ENCODE assay signal across 8 mouse cellular contexts in genomic region chr13:98502813-98503341, GRCm38 (mm10). TPM values are rescaled to one million over a fixed set of nuclear protein-coding genes. Genes with fewer than 3 reads are reported as not detected.
DNase-seq lines count a peak whose midpoint lies in the region; ATAC-seq and TF ChIP-seq lines count a peak whose summit lies in the region.

No protein-coding gene starts in this region.

- no peak for ATAC-seq in forebrain, embryonic 11.5 days (replicated peaks; ENCODE audit: low FRiP score)
- ATAC-seq in forebrain, embryonic 15.5 days (replicated peaks) = no peak
- ATAC-seq in hindbrain, embryonic 12.5 days (ENCODE audit: low FRiP score) = no peak
- ATAC-seq in midbrain, embryonic 11.5 days (ENCODE audit: low FRiP score) = no peak
- ATAC-seq in erythroblast, adult 5-6 weeks (replicated peaks; ENCODE audit: low FRiP score, poor library complexity, severe bottlenecking) = no peak

- no peak for TF ChIP-seq CTCF in brain, embryonic 14.5 days (IDR thresholded peaks at IDR 0.05; ENCODE audit: borderline replicate concordance, extremely low read depth, insufficient read depth, insufficient read length)
- TF ChIP-seq CTCF in left cerebral cortex, adult 2 months (IDR thresholded peaks at IDR 0.05) = no peak

- TF ChIP-seq POLR2A in brain, embryonic 14.5 days (IDR thresholded peaks at IDR 0.05; ENCODE audit: borderline replicate concordance, extremely low read depth, insufficient read depth, insufficient read length, poor library complexity, severe bottlenecking) = no peak

- no peaks in the 10 kb centered on the region for H3K36me3 ChIP-seq in forebrain, embryonic 11.5 days (ENCODE audit: control insufficient read depth, insufficient read depth, low read length)
- no peaks in the 10 kb centered on the region for H3K36me3 ChIP-seq in forebrain, embryonic 15.5 days
- no peaks in the 10 kb centered on the region for H3K36me3 ChIP-seq in hindbrain, embryonic 12.5 days
- H3K36me3 ChIP-seq in midbrain, embryonic 11.5 days (ENCODE audit: control insufficient read depth, insufficient read depth, low read length) = no peaks in the 10 kb centered on the region

- peaks cover 2% of the 10 kb centered on the region; the same call in 1 of the 2 replicates for H3K4me1 ChIP-seq in forebrain, embryonic 11.5 days (replicated peaks; ENCODE audit: control insufficient read depth, insufficient read depth, low read length)
- H3K4me1 ChIP-seq in forebrain, embryonic 15.5 days = peaks cover 18% of the 10 kb centered on the region
- peaks cover 12% of the 10 kb centered on the region for H3K4me1 ChIP-seq in hindbrain, embryonic 12.5 days
- H3K4me1 ChIP-seq in midbrain, embryonic 11.5 days (ENCODE audit: control insufficient read depth, insufficient read depth, low read length) = peaks cover 24% of the 10 kb centered on the region

- H3K4me2 ChIP-seq in forebrain, embryonic 11.5 days (ENCODE audit: low read depth, low read length, severe bottlenecking) = peak overlapping the region; percentile 26
- H3K4me2 ChIP-seq in forebrain, embryonic 15.5 days (replicated peaks) = no peak overlapping the region
- H3K4me2 ChIP-seq in hindbrain, embryonic 12.5 days (replicated peaks) = peak overlapping the region; percentile 47
- H3K4me2 ChIP-seq in midbrain, embryonic 11.5 days = peak overlapping the region; percentile 41

- peak; percentile 66 for DNase-seq in forebrain, embryonic 11.5 days (ENCODE audit: low spot score)
- DNase-seq in brain, embryonic 14.5 days (ENCODE audit: low read depth) = peak; percentile 58
- peak; percentile 97 for DNase-seq in midbrain, embryonic 11.5 days (ENCODE audit: low spot score, missing footprints)
- DNase-seq in left cerebral cortex, adult 2 months (ENCODE audit: extremely low spot score in 1 of 2, low spot score in 2 of 2) = no peak
- DNase-seq in thymus, postnatal 25 days = no peak

- H3K4me3 ChIP-seq in forebrain, embryonic 11.5 days (ENCODE audit: low read depth, low read length) = peak overlapping the region; percentile 11
- H3K4me3 ChIP-seq in forebrain, embryonic 15.5 days = no peak overlapping the region
- H3K4me3 ChIP-seq in hindbrain, embryonic 12.5 days = peak overlapping the region; percentile 17
- peak overlapping the region; percentile 27; the same call in 1 of the 2 replicates for H3K4me3 ChIP-seq in midbrain, embryonic 11.5 days (ENCODE audit: low read depth, low read length)
- H3K4me3 ChIP-seq in left cerebral cortex, adult 2 months = no peak overlapping the region

- H3K9ac ChIP-seq in forebrain, embryonic 11.5 days (ENCODE audit: low read length) = no peak overlapping the region; the same call in 1 of the 2 replicates
- H3K9ac ChIP-seq in forebrain, embryonic 15.5 days (replicated peaks) = no peak overlapping the region
- 0 out of 2 replicates have a peak overlapping the region, but pooled peaks have one; percentile 29 for H3K9ac ChIP-seq in hindbrain, embryonic 12.5 days
- H3K9ac ChIP-seq in midbrain, embryonic 11.5 days (ENCODE audit: low read length) = peak overlapping the region; percentile 36; the same call in 1 of the 2 replicates

- peaks cover 82% of the 10 kb centered on the region for H3K27me3 ChIP-seq in forebrain, embryonic 11.5 days (ENCODE audit: control insufficient read depth, insufficient read depth, low read length)
- H3K27me3 ChIP-seq in forebrain, embryonic 15.5 days = peaks cover 84% of the 10 kb centered on the region
- peaks cover 93% of the 10 kb centered on the region for H3K27me3 ChIP-seq in hindbrain, embryonic 12.5 days
- H3K27me3 ChIP-seq in midbrain, embryonic 11.5 days (ENCODE audit: control insufficient read depth, insufficient read depth, low read length) = peaks cover 98% of the 10 kb centered on the region

- no peak overlapping the region for H3K27ac ChIP-seq in forebrain, embryonic 11.5 days (ENCODE audit: low read depth, low read length)
- H3K27ac ChIP-seq in forebrain, embryonic 15.5 days (replicated peaks) = no peak overlapping the region
- H3K27ac ChIP-seq in hindbrain, embryonic 12.5 days = peak overlapping the region; percentile 32; the same call in 1 of the 2 replicates
- no peak overlapping the region for H3K27ac ChIP-seq in midbrain, embryonic 11.5 days (ENCODE audit: low read depth, low read length)
- H3K27ac ChIP-seq in left cerebral cortex, adult 2 months = no peak overlapping the region

- WGBS in forebrain, embryonic 11.5 days = under 1% methylated on average over 27 of the region's 27 CpGs
- under 1% methylated on average over 27 of the region's 27 CpGs for WGBS in forebrain, embryonic 15.5 days
- under 1% methylated on average over 27 of the region's 27 CpGs for WGBS in hindbrain, embryonic 12.5 days
- WGBS in midbrain, embryonic 11.5 days = under 1% methylated on average over 27 of the region's 27 CpGs

- intact Hi-C loops in left cerebral cortex, adult 2 months (cut with DNase I) = loop anchor here (5.0 kb wide), 1 partner anchor 84 kb away; no protein-coding TSS in a partner anchor

- H3K9me3 ChIP-seq in forebrain, embryonic 11.5 days (ENCODE audit: control insufficient read depth, low read length) = no peaks in the 10 kb centered on the region
- H3K9me3 ChIP-seq in forebrain, embryonic 15.5 days = no peaks in the 10 kb centered on the region
- H3K9me3 ChIP-seq in hindbrain, embryonic 12.5 days (replicated peaks) = no peaks in the 10 kb centered on the region
- H3K9me3 ChIP-seq in midbrain, embryonic 11.5 days (ENCODE audit: control insufficient read depth, low read length) = no peaks in the 10 kb centered on the region

RNA-seq across cellular contexts. Expression of gene Gm10320, which starts 11.1 kb away (rescaled TPM):
- 1.5 and 1.9 TPM in 2 replicates for polyA plus RNA-seq in forebrain, embryonic 11.5 days (2014; fragmentation: Nextera tagmentation; extraction: Ambion mirVana)
- polyA plus RNA-seq in forebrain, embryonic 15.5 days (2015; fragmentation: Nextera tagmentation; extraction: Ambion mirVana) = 0.59 and 1.4 TPM in 2 replicates
- polyA plus RNA-seq in brain, embryonic 14.5 days (2012; rRNA removed) = 0.71 and 0.98 TPM in 2 replicates
- polyA plus RNA-seq in hindbrain, embryonic 12.5 days (2016; fragmentation: Nextera tagmentation; extraction: Ambion mirVana) = 0.74 TPM in 1 of 2 replicates, not detected in the other
- polyA plus RNA-seq in midbrain, embryonic 11.5 days (2014; fragmentation: Nextera tagmentation; extraction: Ambion mirVana) = 0.88 and 1.0 TPM in 2 replicates
- not detected for total RNA-seq in left cerebral cortex, adult 2 months (2021)
- total RNA-seq in erythroblast, adult 5-6 weeks (2015; ENCODE audit: low replicate concordance) = 2.3 and 7.1 TPM in 2 replicates
- not detected in 2 replicates for total RNA-seq in erythroblast, adult 5-6 weeks (2017; ENCODE audit: low replicate concordance)

Comparison
In these comparisons a context has a peak if more than half of its experiments do, and no peak if none do; other contexts are left out.
1. H3K4me3 ChIP-seq: peak in forebrain, embryonic 11.5 days (single experiment), hindbrain, embryonic 12.5 days (single experiment) and midbrain, embryonic 11.5 days (single experiment); none in forebrain, embryonic 15.5 days (single experiment) and left cerebral cortex, adult 2 months (single experiment).
2. DNase-seq: peak in forebrain, embryonic 11.5 days (single experiment), brain, embryonic 14.5 days (single experiment) and midbrain, embryonic 11.5 days (single experiment); none in left cerebral cortex, adult 2 months (0 of 2) and thymus, postnatal 25 days (single experiment).
3. H3K9ac ChIP-seq: peak in hindbrain, embryonic 12.5 days (single experiment) and midbrain, embryonic 11.5 days (single experiment); none in forebrain, embryonic 11.5 days (single experiment) and forebrain, embryonic 15.5 days (single experiment).